Mouse (Mus musculus) brown adipose tissue, adult 24 weeks (tissue): Measurements from ENCODE around the gene Adamts10. TPM values are rescaled to one million over a fixed set of nuclear protein-coding genes. Genes with fewer than 3 reads are reported as not detected.
A peak's percentile ranks its signal among the peaks of the same experiment; 100 is the strongest.

Experiments
- H3K27ac ChIP-seq: fragments of 200-500 bp; replicated peaks from 2 replicates; pipeline ENCODE4 v1.5.1; 2012; ENCODE audit warnings: low read depth, mild to moderate bottlenecking, low read length
- H3K4me1 ChIP-seq: fragments of 200-500 bp; 2 replicates; pipeline ENCODE4 v1.6.1; 2012; ENCODE audit warnings: low read length, mixed read lengths; ENCODE audit not compliant: control insufficient read depth, insufficient read depth, insufficient read length
- H3K4me3 ChIP-seq: fragments of 200-500 bp; 2 replicates; pipeline ENCODE4 v1.5.1; 2012; ENCODE audit warnings: low read depth, mild to moderate bottlenecking, low read length, moderate library complexity; ENCODE audit not compliant: insufficient read depth
- polyA plus RNA-seq: library from polyadenylated mRNA; stranded (reverse); fragments of >200 nt; gene quantifications from 2 replicates; pipeline ENCODE4 v1.2.4, GENCODE M21; 2012; ENCODE audit not compliant: missing spikeins, insufficient read depth, insufficient read length

Gene Adamts10
- polyA plus RNA-seq, 1 experiment = 4.9 TPM

DNA sequence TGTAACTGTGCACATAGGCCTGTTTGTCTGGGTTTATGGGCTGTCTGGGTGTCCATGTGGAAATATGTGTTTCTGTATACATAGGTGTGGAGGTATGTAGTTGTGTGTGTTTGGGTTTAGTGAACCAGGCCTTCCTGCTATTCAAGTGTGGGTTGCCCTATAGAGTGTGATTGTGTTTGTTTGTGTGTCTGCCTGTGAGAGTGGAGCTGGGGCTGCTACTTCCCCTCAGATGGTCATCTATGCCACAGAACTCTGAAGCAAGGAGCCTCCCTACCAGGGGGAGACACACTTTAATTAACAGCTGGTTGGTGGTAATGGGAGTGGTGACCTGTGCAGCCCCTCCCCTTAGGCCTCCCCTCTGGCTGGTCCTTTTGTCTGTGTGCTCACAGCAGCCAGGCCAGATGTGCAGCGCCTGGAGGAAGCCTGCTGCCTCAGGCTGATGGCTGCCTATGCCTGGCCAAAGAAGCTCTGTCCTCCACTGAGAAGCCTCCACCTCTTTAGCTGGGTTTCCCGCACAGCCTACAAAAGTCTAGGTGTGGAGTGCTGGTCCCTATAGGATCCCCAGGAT, 886 bp downstream of the Adamts10 start:
- Histone ChIP-seq H3K4me1 (peaks cover 4% of the 10 kb centered on the region), H3K4me3 (peak overlapping the region; percentile 73), H3K27ac (no peak overlapping the region)

DNA sequence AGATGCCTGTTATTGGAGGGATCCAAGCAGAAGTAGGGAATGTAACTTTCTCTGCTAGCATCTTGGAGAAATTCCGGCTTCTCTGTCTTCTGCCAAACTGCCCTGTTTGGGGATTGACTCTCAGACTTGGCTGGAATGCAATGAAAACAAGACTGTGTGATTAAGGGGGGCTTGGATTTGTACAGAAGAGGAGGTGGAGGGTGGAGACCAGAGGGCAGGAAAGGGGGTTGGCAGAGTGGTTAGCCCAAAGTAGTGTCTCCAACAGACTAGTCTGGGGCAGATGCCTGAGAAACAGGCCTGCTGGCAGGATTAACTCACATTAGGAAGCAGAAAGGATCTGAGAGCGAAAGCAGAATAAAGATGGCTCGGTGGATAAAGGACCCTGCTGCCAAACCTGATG, 2.5 kb downstream of the Adamts10 start:
- peak overlapping the region; percentile 14; the same call in 1 of the 2 replicates for H3K27ac ChIP-seq

DNA sequence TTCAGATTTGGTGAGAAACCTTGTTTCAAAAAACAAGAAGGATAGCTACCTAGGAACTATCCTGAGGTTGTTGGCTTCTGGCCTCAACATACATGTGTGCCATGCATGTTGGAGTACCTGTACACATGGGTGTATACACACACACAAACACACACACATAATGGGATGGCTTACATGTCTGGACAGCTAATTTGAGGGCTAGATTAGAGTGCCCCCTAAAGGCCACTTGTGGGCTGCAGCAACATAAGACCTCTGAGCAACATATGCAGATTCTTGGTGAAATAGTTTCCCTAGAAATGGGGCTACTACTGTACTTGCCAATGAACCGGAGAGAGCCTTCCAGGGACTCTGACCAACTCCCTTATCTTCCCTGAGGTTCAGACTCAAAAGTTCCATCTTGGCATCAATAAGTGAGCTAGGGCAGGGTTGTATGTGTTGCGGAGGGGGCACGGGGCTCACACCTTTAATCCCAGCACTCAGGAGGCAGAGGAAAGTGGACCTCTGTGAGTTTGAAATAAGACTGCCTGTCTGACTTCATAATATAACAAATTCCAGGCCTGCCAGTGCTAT, 15.2 kb downstream of the Adamts10 start:
- Histone ChIP-seq H3K27ac (no peak overlapping the region), H3K4me3 (no peak overlapping the region)

More for the DNA sequence above, 2.5 kb downstream of the Adamts10 start:
- H3K4me3 ChIP-seq = no peak overlapping the region
- peaks cover 4% of the 10 kb centered on the region for H3K4me1 ChIP-seq

DNA sequence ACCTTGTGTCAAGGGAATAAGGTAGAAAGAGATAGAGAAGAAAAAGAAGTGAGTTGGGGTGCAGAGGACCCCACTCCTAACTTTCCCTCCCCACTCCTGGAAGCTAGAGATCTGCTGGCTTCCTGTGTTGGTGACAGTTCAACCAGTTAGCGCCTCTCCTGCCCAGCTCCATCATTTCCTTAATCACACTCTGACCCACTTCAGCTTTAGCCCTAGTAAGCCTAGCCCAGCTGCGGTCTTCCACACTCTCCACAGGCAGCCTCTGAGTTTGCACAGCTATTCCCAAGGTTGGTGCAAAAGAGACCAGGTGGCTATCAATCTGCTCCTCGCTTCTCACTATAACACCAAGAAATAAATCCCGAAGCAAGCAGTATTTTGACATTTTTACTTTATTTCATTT, 15.9 kb downstream of the Adamts10 start:
- no peak overlapping the region for H3K4me3 ChIP-seq
- H3K4me1 ChIP-seq = no peaks in the 10 kb centered on the region
- no peak overlapping the region for H3K27ac ChIP-seq

More for the DNA sequence above, 15.2 kb downstream of the Adamts10 start:
- H3K4me1 ChIP-seq = no peaks in the 10 kb centered on the region

DNA sequence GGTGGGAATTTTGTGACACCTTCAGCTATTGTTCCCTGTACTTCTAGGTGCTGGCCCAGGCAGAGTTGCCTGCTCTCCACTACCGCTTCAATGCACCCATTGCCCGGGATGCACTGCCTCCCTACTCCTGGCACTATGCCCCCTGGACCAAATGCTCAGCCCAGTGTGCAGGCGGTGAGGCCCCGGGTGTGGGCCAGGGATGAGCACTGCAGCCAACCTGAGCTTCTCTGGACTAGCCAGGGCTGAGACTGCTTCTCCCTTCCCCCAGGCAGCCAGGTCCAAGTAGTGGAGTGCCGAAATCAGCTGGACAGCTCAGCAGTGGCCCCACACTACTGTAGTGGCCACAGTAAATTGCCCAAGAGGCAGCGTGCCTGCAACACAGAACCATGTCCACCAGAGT, 25.2 kb downstream of the Adamts10 start:
- H3K4me3 ChIP-seq = no peak overlapping the region
- H3K27ac ChIP-seq = no peak overlapping the region
- H3K4me1 ChIP-seq = no peaks in the 10 kb centered on the region

DNA sequence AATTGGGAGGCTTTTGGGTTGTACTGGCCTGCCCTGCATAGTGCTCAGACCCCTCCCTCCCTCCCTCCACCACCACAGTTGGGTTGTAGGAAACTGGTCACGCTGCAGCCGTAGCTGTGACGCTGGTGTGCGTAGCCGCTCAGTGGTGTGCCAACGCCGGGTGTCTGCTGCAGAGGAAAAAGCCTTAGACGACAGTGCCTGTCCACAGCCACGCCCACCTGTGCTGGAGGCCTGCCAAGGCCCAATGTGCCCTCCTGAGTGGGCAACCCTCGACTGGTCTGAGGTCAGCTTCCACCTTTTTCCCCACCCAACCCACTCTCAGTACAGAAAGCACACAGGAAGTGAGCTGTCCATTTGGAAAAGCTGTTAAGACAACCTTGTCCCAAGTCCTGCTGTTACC, 26.4 kb downstream of the Adamts10 start:
- Histone ChIP-seq H3K27ac (no peak overlapping the region), H3K4me1 (no peaks in the 10 kb centered on the region)

DNA sequence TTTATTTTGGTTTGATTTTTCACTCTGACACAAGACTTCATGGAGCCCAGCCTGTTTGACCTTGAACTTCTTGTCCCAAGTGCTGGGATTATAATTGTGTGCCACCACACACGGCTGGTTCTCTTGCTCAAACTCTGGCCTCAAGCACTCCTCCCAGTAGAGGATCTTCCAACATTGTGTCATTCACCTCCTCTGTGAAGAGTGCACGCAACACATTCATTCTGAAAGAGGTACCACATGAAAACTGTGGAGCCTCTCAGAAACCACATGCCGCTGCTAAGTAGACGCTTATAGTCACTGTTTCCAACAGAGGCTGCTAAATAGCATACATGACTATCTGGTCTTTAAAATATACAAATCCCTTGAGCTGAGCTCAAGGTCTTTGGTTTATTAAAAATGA, 28.1 kb downstream of the Adamts10 start:
- no peak overlapping the region for H3K4me3 ChIP-seq
- no peak overlapping the region for H3K27ac ChIP-seq
- H3K4me1 ChIP-seq = no peaks in the 10 kb centered on the region

More for the DNA sequence above, 26.4 kb downstream of the Adamts10 start:
- no peak overlapping the region for H3K4me3 ChIP-seq

DNA sequence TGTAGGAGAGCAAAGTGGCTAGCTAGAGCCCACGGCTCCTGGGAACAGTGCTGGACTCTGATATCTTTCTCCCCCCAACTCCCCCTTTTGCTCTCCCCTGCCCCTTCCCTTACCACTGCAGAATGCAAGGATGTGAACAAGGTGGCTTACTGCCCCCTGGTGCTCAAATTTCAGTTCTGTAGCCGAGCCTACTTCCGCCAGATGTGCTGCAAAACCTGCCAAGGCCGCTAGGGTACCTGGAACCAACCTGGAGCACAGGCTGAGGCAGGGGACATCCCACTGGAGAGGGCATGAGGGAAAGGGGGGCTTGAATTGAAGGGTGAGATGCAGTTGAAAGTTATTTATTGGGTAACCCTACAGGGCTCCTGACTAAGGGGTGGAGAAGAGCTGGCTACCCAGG, 29.0 kb downstream of the Adamts10 start:
- Histone ChIP-seq H3K4me1 (no peaks in the 10 kb centered on the region), H3K4me3 (no peak overlapping the region), H3K27ac (no peak overlapping the region)

DNA sequence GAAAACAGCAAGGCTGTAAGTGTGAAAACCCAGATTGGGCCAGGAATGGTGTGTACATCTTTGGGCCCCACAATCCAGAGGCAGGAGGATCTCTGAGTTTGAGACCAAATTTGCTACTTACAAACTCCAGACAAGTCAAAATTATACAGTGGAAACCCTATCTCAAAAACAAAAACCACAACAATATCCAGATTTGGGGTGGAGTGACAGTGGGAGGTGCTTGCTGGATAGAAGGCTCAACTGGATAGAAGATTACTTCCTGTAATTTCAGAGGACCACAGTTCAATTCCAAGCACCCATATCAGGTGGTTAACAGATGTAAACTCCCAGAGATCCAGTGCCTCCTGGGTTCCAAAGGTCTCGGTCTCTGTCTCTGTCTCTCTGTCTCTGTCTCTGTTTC, 30.5 kb downstream of the Adamts10 start:
- Histone ChIP-seq H3K4me3 (no peak overlapping the region), H3K4me1 (no peaks in the 10 kb centered on the region), H3K27ac (no peak overlapping the region)

DNA sequence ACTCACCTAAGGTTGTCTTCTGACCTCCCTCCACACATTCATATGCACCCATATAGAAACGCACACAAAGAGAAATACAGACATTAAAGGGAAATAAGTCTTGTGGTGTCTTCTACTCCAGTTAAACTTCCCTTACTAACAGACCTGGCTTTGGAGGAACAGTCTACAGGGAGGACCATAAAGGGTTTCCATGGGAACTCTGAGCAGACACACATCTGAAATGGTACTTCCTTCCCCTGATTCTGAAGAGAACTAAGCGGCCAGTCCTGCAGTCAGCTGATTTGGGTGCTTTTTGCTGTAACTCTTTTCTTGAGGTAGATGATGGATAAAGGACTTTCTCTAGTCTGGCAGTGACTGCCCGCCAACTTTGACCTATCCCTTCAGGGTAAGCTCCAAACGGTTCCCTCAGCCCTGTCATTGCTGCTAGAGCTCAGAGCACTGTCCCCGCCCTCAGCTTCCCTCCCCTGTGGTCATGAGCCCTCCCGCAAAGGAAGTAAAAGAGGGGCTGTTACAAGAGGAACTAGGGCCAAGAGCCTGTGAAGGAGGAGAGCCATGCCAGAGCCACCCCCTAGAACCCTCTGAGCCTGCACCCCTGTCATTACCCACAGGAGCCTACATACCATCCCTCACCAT, 31.3 kb downstream of the Adamts10 start, which contains the start of gene Myo1f:
Gene Myo1f (plus strand): TSS at position 485 of the 633 bp plus-strand sequence.
- peak within 1 kb of the TSS; percentile 47 for H3K4me3 ChIP-seq

DNA sequence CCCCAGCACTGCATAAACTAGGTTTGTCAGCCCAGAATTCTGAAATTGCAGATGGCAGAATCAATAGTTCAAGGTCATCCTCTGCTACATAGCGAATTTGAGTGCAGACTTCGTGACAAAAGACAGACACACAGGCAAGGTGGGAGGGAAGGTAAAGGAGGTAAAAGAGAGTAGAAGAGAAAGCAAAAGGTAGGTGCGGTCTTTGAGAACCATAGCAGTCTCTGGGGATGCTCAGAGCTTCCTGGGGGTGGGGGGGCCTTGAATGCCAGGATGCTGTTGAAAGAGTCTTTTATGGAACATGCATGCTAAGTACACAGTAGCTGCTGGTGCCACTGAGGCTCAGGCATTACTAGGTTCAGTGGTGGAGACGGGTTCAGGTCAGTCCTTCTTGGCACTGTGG, 33.9 kb downstream of the Adamts10 start:
- Histone ChIP-seq H3K4me3 (peak overlapping the region; percentile 32; the same call in 1 of the 2 replicates), H3K27ac (0 out of 2 replicates have a peak overlapping the region, but pooled peaks have one; percentile 17), H3K4me1 (no peaks in the 10 kb centered on the region)

More for the DNA sequence above, 31.3 kb downstream of the Adamts10 start, which contains the start of gene Myo1f:
- Histone ChIP-seq H3K4me1 (no peaks in the 10 kb centered on the region), H3K27ac (peak within 1 kb of the TSS; percentile 85)

DNA sequence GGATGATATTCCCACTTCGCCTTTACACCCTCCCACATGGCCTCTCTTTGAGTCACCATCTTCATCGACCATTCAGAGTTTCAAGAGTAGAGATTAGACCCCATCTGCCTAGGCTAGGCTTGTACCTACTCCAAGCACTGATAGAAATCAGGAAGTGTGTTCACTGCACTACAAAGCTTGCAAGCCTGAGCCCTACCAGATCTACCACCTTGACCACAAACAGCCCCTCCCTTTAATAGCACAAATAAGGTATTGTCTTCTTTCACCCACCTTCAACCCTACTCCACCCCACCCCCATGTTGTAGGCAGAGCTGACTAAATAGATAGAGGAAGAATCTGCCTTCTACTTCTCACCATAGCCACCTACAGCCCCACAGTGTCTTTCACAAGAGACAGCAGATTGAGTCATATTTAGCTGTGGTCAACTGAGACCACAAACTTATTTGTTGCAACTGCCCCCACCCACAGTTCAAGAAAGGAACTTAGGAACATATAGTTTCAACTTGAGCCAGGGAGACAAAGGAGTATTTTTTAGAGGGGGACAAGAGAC, 39.6 kb downstream of the Adamts10 start:
- peak overlapping the region; percentile 31 for H3K27ac ChIP-seq
- H3K4me3 ChIP-seq = no peak overlapping the region
- no peaks in the 10 kb centered on the region; the same call in 1 of the 2 replicates for H3K4me1 ChIP-seq

DNA sequence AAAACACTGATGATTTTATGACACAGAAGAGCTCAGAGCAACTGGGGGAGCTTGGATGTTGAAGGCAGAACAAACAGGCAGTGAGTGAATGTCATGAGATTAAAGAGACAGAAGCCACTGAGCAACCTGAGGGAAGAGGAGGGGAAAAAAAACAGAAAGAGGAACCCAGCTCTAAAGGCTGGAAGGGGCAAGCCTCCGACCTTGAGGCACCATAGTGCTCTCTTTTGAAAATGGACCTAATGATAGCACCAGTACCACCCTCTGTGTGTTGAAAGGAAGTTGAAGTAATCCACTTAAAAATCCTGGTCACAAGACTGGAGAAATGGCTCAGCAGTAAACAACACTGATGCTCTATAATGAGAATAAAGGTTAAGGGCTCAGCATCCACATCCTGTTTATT, 40.6 kb downstream of the Adamts10 start:
- Histone ChIP-seq H3K4me1 (no peaks in the 10 kb centered on the region; the same call in 1 of the 2 replicates), H3K27ac (peak overlapping the region; percentile 65), H3K4me3 (no peak overlapping the region)

DNA sequence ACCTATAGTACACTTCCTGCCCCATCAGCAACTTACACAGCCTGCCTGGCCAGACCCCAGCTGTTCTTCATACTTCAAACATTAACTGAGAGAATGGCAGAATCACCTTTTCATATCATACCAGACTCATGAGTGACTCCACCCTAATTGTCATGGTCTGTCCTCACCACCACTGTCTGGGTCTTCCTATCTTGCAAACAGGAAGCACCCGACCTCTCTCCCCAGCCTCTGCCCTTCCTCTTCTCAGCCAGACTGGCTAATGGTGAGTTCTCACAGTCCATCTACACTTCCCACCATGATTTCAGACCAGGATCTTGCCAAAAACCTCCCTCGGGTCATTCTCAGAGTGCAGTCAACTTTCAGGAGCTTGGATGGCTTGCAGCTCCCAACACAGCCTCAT, 42.2 kb downstream of the Adamts10 start:
- Histone ChIP-seq H3K4me3 (no peak overlapping the region), H3K27ac (no peak overlapping the region), H3K4me1 (no peaks in the 10 kb centered on the region; the same call in 1 of the 2 replicates)

DNA sequence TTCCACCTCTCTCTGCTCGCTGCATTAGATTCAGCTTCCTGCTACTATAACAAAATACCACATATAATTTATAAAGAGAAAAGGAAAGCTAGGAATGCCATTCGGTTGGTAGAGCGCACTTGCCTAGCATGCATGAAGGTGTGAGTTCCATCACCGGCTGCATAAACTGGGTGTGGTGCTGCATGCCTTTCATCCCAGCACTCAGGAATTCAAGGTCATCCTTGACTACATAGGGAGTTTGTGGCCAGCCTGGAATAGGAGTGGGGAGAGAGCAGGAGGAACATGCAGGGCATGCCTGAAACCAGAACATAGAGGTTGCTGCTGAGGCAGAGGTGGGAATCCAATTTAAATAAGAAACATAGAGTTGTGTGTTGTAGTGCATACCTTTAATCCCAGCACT, 60.1 kb downstream of the Adamts10 start:
- Histone ChIP-seq H3K4me3 (no peak overlapping the region), H3K4me1 (no peaks in the 10 kb centered on the region), H3K27ac (no peak overlapping the region)
